Mouse (Mus musculus) Muller cell, postnatal 12 days (primary cell): ENCODE measurements around the gene Tedc1.

ENCODE experiments used
- DNase-seq: peaks from one replicate; pipeline ENCODE4 v3.0.0-alpha.2; 2015; ENCODE audit errors: inconsistent ontology term

Tedc1 gene

DNA sequence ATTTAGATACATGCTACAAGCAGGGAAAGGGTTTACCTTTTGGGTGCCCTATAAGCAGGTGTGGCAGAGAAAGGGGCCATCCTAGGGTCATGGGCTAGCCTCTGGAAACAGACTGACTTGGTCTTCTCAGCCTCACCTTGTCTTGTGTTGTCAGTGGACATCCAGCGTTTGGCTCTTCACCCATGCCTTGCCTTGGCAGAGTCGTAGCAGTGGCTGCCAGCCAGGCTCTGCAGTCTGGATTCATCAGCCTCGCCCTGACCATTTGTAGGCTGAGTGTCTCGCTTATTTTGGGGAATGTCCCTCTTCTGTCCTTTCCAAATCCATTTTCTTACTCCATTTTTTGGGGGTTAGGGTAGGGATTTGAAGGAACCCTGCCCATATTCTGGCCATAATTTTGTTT is 45.1 kb downstream of the Tedc1 start:
- no peak for DNase-seq

DNA sequence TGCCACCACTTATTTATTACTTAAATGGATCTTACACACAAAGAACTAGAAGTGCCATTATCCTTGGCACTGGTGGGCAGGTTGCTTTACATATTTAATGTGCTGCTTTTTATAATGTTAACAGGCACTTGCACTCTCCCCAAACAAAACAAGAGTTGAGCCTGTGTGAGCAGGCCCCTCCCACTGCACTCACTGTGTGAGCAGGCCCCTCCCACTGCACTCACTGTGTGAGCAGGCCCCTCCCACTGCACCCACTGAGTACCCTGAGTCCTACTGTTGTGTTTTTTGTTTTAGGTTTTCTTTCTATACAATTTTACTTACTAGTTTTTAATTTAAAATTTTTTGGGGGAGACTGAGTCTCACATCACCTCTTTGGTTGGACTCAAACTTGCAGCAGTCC is 45.8 kb downstream of the Tedc1 start:
- no peak for DNase-seq

DNA sequence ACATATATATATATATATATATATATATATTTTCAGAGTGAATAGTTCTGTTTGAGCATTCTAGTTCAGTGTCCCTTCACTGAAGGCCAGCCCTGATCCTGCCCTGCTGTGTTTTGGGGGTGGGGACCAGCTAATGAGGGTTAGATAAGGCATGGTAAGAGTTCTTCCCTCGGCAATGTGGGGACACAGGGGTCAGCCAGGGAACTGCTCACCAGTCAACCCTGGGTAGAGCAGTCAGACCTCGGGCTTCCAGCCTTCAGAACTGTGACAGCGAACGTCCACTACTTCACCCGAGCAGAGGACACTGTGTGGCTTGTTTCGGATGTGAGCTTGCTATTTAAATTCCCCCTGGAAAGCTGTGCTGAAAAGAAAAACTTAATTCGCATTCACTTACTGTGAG is 47.3 kb downstream of the Tedc1 start:
- DNase-seq = no peak

DNA sequence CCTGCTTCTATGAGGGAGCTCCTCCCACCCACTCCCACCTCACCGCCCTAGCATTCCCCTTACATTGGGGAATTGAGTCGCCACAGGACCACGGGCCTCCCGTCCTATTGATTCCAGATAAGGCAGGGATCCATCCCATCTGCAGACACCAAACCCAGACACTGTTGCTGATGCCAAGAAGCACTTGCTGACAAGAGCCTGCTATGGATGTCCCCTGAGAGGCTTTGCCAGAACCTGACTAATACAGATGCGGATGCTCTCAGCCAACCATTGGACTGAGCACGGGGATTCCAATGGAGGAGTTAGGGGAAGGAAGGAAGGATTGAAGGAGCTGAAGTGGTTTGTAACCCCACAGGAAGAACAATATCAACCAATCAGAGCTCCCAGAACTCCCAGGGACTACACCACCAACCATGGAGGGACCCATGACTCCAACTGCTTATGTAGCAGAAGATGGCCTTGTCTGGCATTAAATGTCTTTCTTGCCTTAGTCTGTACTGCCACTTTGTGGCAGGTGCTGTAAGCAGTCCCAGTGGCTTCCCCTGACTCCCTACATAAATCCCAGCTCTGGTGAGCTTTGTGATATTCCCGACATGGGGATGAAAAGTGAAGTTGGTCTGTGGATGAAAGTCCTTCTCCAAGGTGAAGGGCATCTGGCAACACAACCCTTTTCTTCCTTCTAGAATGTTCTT is 49.2 kb downstream of the Tedc1 start:
- no peak for DNase-seq

DNA sequence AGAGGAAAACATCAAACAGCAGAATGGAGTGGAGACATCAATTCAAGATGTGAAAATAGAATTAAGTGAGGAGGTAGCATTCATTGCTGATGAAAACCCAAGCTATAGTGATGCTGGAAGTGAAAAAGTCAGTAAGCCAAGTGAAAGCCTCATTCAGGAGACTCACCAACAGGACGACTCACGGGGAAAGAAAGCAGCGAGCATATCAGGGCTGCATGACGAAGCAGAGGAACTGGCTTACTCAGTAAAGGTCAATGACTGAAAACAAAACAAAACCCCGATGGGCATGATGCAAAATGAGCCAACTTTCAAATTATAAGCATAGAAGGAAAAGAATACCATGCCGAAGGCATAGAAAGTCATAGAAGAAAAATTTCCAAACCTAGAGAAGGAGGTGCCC is 51.5 kb downstream of the Tedc1 start:
- no peak for DNase-seq

DNA sequence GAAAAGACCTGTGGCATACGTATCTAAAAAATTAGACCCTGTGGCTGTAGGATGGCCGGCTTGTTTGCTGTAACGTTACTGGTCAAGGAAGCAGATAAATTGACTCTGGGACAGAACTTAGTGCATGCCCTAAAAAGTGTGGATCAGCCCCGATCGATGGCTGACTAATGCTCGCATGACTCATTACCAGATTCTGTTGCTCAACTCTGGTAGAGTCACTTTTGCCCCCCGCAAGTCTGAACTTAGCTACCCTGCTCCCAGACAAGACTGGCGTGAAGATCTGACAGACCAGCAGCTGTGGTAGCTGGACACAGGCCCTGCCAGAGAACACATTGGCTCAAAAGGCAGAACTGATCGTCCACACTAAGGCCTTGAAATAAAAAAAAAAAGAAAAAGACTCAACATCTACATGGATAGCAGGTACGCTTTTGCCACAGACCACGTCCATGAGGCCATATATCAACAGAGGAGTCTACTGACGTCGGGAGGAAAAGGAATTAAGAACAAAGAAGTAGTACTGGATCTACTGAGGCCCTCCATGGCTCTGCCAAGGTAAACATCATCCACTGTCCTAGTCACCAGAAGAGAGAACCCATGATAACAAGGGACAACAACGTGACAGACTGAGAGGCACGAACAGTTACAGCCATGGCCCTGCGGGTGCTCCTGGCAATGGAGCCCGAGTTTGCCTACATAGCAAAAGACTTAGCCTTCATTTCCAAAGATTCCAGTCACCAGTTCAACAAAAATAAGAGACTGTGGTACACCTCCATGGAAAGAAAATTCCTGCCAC is 54.6 kb downstream of the Tedc1 start:
- no peak for DNase-seq

DNA sequence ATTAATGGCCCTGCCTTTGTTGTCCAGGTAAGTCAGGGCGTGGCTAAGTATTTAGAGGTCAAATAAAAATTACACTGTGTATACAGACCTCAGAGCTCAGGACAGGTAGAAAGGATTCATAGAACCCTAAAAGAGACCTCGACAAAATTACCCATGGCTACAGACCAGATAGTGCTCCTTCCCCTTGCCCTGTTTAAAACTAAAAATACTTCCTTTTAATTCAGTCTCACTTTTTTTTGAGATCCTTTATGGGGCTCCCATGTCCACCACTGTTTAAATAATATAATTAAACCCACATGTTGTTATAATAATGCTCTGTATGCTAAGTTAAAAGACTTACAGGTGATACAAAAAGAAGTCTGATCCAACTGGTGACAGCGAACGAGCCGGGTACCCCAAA is 55.6 kb downstream of the Tedc1 start:
- DNase-seq = no peak

DNA sequence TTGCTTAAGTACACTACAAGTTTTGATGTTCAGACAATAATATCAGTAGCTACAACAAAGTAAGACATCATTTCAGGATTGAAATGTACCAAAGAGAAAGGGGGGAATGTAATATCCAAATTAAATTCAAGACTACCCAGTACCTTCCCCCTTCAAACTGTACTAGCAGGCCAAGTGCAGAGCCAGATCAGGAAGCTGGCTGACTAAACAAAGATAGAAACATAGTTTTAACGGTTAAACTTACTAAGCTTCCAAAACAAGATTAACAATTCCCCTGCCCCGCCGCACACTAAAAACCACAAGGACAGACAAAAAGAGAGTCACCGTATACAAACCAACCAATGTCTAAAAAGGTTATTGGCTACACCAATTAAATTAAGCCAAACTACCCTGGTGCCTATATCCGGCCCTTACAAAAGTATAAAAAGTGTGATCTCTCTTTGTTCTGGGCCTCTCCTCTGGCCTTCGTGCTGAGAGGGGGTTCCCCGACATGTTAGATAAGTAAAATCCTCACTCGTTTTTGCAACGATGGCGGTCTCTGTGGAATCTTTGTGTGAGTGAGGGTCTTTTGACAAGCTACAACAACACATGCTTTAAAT is 56.2 kb downstream of the Tedc1 start:
- no peak for DNase-seq

DNA sequence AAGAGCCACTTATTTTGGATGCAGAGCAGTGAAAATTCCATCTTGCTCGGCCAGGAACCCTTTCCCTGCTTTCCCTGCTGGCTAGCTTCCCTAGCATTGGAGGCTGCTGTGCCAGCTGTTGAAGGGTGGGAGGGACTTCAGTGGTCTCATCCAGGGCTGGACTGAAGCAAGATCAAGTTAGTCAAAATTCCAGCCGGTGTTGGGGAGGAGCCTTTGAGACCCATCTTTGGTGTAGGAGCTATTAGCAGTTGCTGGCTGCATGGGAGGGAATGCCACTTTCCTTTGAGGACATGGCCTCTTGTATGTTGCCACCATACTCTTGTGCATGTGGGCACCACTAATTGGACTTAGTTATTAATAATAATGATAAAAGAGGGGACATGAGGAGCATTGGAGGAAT is 57.0 kb downstream of the Tedc1 start:
- no peak for DNase-seq

DNA sequence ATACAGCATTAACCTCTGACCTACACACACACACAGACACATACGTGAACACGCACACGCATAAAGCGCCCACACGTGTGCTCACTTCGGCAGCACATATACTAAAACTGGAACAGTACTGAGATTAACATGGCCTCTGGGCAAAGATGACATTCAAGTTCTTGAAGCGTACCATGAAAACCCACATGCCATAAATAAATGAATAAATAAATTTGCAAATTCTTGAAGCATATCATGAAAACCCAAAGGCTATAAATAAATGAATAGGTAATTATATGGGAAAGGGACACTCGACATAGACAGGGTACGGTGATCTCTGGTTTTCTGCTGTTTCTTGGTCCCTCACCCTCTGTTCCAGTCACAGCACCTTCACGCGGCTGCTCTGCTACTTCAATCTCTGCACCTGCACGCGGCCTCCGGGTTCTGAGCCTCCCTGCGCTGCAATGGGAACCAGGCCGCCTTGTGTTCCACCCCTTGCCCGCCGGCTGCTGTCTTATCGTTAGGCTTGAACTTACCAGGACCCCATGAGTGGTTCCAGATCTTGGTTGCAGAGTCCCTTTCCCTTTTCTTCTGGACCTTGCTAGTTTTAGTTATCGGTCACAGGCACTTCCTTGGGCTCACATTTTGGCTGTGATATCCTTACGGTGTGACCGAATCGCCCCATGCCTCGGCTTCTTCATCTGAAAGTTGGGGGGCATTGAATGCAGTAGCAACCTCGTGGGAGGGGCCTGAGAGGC is 58.0 kb downstream of the Tedc1 start:
- DNase-seq = no peak

DNA sequence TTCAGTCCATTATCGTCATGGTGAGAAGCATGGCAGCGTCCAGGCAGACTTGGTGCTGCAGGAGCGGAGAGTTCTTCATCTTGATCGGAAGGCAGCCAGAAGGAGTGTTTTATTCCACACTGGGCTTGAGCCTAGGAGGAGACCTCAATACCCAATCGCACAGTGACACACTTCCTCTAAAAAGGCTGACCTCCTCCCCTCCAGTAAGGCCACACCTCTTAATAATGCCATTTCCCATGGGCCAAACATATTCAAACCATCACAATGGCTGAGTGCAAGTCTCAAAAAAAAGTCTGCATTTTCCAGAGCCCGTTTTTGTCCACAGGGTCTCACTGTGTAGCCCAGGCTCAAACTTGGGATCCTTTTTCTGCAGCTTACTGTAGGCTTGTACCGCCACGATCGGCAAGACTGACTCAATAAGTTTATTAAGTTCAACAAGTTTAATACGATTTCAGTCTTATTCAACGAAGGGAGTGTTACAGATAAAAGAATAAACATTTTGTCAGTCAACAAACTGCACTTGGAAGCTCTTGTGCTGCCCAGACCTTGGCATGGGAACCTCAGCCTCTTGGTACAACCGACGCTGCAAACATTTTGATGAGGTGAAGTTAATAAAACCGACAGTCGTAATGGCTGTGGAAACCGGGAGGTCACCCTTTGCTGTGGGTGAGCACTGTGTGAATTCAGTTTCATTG is 58.9 kb downstream of the Tedc1 start:
- DNase-seq = no peak
